Mouse (Mus musculus): ENCODE measurements around the gene Amy2a5. TPM values are rescaled to one million over a fixed set of nuclear protein-coding genes. Genes with fewer than 3 reads are reported as not detected.
"Not testable (repeated sequence)": the region's sequence is repeated elsewhere in the genome, so short reads cannot be mapped to it uniquely, and the experiment has no call there.

Amy2a5 gene
- 330 and 360 TPM in 2 replicates for polyA plus RNA-seq (2015; fragmentation: Nextera tagmentation; extraction: Ambion mirVana)

- H3K27me3 ChIP-seq (replicated peaks); H3K9me3 ChIP-seq; H3K27ac ChIP-seq; H3K4me1 ChIP-seq; ATAC-seq (ENCODE audit: insufficient read depth, low FRiP score, low read depth); H3K4me2 ChIP-seq; H3K4me3 ChIP-seq (replicated peaks); H3K9ac ChIP-seq; H3K36me3 ChIP-seq: not testable (repeated sequence)
- WGBS: no CpG with 5 or more reads among the region's 4 CpGs
Observed at GRCm38 (mm10) chr3:113258737-113259136, at the start of gene Amy2a5. Amy2a5 (minus strand) TSS chr3:113258837.

GRCm38 (mm10) chr3:113291349-113291748, 32.7 kb upstream of the Amy2a5 start, which contains the start of gene Amy2a4:
Amy2a4 (minus strand) TSS chr3:113291449.
- not testable (repeated sequence) for H3K9me3 ChIP-seq; H3K4me3 ChIP-seq (replicated peaks); H3K27me3 ChIP-seq (replicated peaks); H3K36me3 ChIP-seq; H3K4me1 ChIP-seq; H3K4me2 ChIP-seq; H3K27ac ChIP-seq; H3K9ac ChIP-seq; ATAC-seq (ENCODE audit: insufficient read depth, low FRiP score, low read depth)
- WGBS: no CpG with 5 or more reads among the region's 4 CpGs

- H3K27me3 ChIP-seq (replicated peaks); H3K4me3 ChIP-seq (replicated peaks); H3K36me3 ChIP-seq; H3K27ac ChIP-seq; H3K4me1 ChIP-seq; H3K4me2 ChIP-seq; H3K9ac ChIP-seq; H3K9me3 ChIP-seq: not testable (repeated sequence)
- ATAC-seq (ENCODE audit: insufficient read depth, low FRiP score, low read depth): peak; percentile 66; the same call in 1 of the 2 replicates
Observed at GRCm38 (mm10) chr3:113280285-113280684, 21.6 kb upstream of the Amy2a5 start.

GRCm38 (mm10) chr3:113279586-113279985, 20.9 kb upstream of the Amy2a5 start:
- H3K9me3 ChIP-seq; H3K9ac ChIP-seq; H3K4me2 ChIP-seq; H3K27me3 ChIP-seq (replicated peaks); H3K4me1 ChIP-seq; H3K27ac ChIP-seq; H3K36me3 ChIP-seq; H3K4me3 ChIP-seq (replicated peaks): not testable (repeated sequence)
- ATAC-seq (ENCODE audit: insufficient read depth, low FRiP score, low read depth): 0 out of 2 replicates have a peak, but pooled peaks have one; percentile 50

- Histone ChIP-seq H3K4me1 (no peaks in the 10 kb centered on the region), H3K36me3 (no peaks in the 10 kb centered on the region), H3K9me3 (no peaks in the 10 kb centered on the region), H3K27ac (no peak overlapping the region), H3K4me3 (replicated peaks) (no peak overlapping the region), H3K4me2 (no peak overlapping the region), H3K27me3 (replicated peaks) (no peaks in the 10 kb centered on the region), H3K9ac (no peak overlapping the region)
- ATAC-seq (ENCODE audit: insufficient read depth, low FRiP score, low read depth): no peak
- WGBS: 70% methylated on average over 1 of the region's 1 CpGs
Observed at GRCm38 (mm10) chr3:113227115-113227514, 31.5 kb downstream of the Amy2a5 start.

Other genes starting within 250 kb of the Amy2a5 start
- 674 and 990 TPM in 2 replicates for gene Amy2a4, start 32.6 kb upstream of the Amy2a5 start, polyA plus RNA-seq (2015; fragmentation: Nextera tagmentation; extraction: Ambion mirVana)
- 674 and 990 TPM in 2 replicates for gene Amy2a3, start 65.2 kb upstream of the Amy2a5 start, polyA plus RNA-seq (2015; fragmentation: Nextera tagmentation; extraction: Ambion mirVana)
- 674 and 990 TPM in 2 replicates for gene Amy2a2, start 97.8 kb upstream of the Amy2a5 start, polyA plus RNA-seq (2015; fragmentation: Nextera tagmentation; extraction: Ambion mirVana)

All from stomach, embryonic 15.5 days (tissue).